Mouse (Mus musculus) limb, embryonic 14.5 days (tissue): ENCODE data around the gene Echs1. TPM values are rescaled to one million over a fixed set of nuclear protein-coding genes. Genes with fewer than 3 reads are reported as not detected.

ENCODE experiments used
- ATAC-seq: fragments of 200-750 bp; cut with Nextera tagmentation; 2 replicates; pipeline ENCODE4 v1.8.0; 2017; ENCODE audit warnings: low read depth, moderate number of reproducible peaks, moderate TSS enrichment; ENCODE audit not compliant: low FRiP score
- DNase-seq: peaks from one replicate; pipeline ENCODE4 v3.0.0-alpha.2; 2015; ENCODE audit warnings: low spot score
- H3K27ac ChIP-seq: fragments of 300-500 bp; sonication (generic); replicated peaks from 2 replicates; pipeline ENCODE4 v1.5.1; 2014; ENCODE audit warnings: low read depth, mild to moderate bottlenecking, low read length, moderate library complexity, mixed read lengths
- H3K27me3 ChIP-seq: fragments of 300-500 bp; sonication (generic); 2 replicates; pipeline ENCODE4 v1.6.1; 2014; ENCODE audit warnings: low read length, mixed read lengths; ENCODE audit not compliant: control insufficient read depth, insufficient read depth
- H3K36me3 ChIP-seq: fragments of 300-500 bp; sonication (generic); 2 replicates; pipeline ENCODE4 v1.6.1; 2014; ENCODE audit warnings: mild to moderate bottlenecking, low read length, moderate library complexity, mixed read lengths; ENCODE audit not compliant: control insufficient read depth, insufficient read depth
- H3K4me1 ChIP-seq: fragments of 300-500 bp; sonication (generic); 2 replicates; pipeline ENCODE4 v1.6.1; 2014; ENCODE audit warnings: antibody characterized with exemption, low read length, mixed read lengths; ENCODE audit not compliant: control insufficient read depth, insufficient read depth
- H3K4me2 ChIP-seq: fragments of 300-500 bp; sonication (generic); replicated peaks from 2 replicates; pipeline ENCODE4 v1.6.1; 2014; ENCODE audit warnings: low read depth, mild to moderate bottlenecking, low read length, moderate library complexity; ENCODE audit not compliant: severe bottlenecking
- H3K4me3 ChIP-seq: fragments of 300-500 bp; sonication (generic); replicated peaks from 2 replicates; pipeline ENCODE4 v1.5.1; 2014; ENCODE audit warnings: low read length
- H3K9ac ChIP-seq: fragments of 300-500 bp; sonication (generic); 2 replicates; pipeline ENCODE4 v1.6.1; 2014; ENCODE audit warnings: mild to moderate bottlenecking, low read depth, low read length, moderate library complexity; ENCODE audit not compliant: severe bottlenecking
- H3K9me3 ChIP-seq: fragments of 300-500 bp; sonication (generic); 2 replicates; pipeline ENCODE4 v1.6.1; 2016; ENCODE audit warnings: low read length; ENCODE audit not compliant: control insufficient read depth
- POLR2A ChIP-seq: fragments of 200-500 bp; IDR thresholded peaks from 2 replicates; pipeline ENCODE4 v1.8.0; 2012; ENCODE audit warnings: inconsistent platforms, mild to moderate bottlenecking, moderate library complexity, borderline replicate concordance; ENCODE audit not compliant: insufficient read depth, insufficient read length; ENCODE audit errors: extremely low read depth
- WGBS: fragments of 180-500 bp; shearing (Covaris S2); extraction: QIAGEN DNeasy Blood & Tissue Kit; methylation state at CpG from one replicate; pipeline ENCODE4 v1.1.7; 2014; 5-methylcytosine and 5-hydroxymethylcytosine counted together
- polyA plus RNA-seq, 2 experiments: library from polyadenylated mRNA; depleted of rRNA in 1 of 2; stranded (reverse) in 1 of 2; unstranded in 1 of 2; fragments of >200 nt; fragmentation: Nextera tagmentation in 1 of 2; extraction: Ambion mirVana in 1 of 2; gene quantifications; 2 replicates each; pipeline versions ENCODE4 v1.2.1 to v1.2.3; 2012 to 2014

The Echs1 gene
- polyA plus RNA-seq, 2 experiments = 127 to 153 TPM

- Histone ChIP-seq H3K27ac (no peak overlapping the region), H3K36me3 (no peaks in the 10 kb centered on the region), H3K9me3 (no peaks in the 10 kb centered on the region), H3K4me2 (peak overlapping the region; percentile 38), H3K27me3 (no peaks in the 10 kb centered on the region), H3K4me3 (peak overlapping the region; percentile 18; the same call in 1 of the 2 replicates), H3K9ac (peak overlapping the region; percentile 28; the same call in 1 of the 2 replicates), H3K4me1 (no peaks in the 10 kb centered on the region)
- DNase-seq (no peak), ATAC-seq (no peak)
- no peak for TF ChIP-seq POLR2A
- WGBS = 36% methylated on average over 37 of the region's 39 CpGs
Measured at GRCm38 (mm10) chr7:140070042-140070711, 46.1 kb downstream of the Echs1 start.

- no peaks in the 10 kb centered on the region for H3K36me3 ChIP-seq
- ATAC-seq (no peak), DNase-seq (no peak)
- no peaks in the 10 kb centered on the region for H3K9me3 ChIP-seq
- H3K4me1 ChIP-seq = no peaks in the 10 kb centered on the region
- H3K27ac ChIP-seq = no peak overlapping the region
- whole genome bisulfite sequencing = 55% methylated on average over 6 of the region's 6 CpGs
- peaks cover 7% of the 10 kb centered on the region for H3K27me3 ChIP-seq
- no peak overlapping the region for H3K9ac ChIP-seq
- no peak for TF ChIP-seq POLR2A
- no peak overlapping the region for H3K4me3 ChIP-seq
- no peak overlapping the region for H3K4me2 ChIP-seq
Measured at GRCm38 (mm10) chr7:140067397-140067796, 48.9 kb downstream of the Echs1 start.

GRCm38 (mm10) chr7:140063092-140063491, 53.2 kb downstream of the Echs1 start:
- DNase-seq = peak; percentile 54
- TF ChIP-seq POLR2A = no peak

GRCm38 (mm10) chr7:140062307-140062706, 54.0 kb downstream of the Echs1 start:
- Histone ChIP-seq H3K27ac (no peak overlapping the region), H3K36me3 (no peaks in the 10 kb centered on the region), H3K4me2 (no peak overlapping the region), H3K9ac (no peak overlapping the region), H3K27me3 (peaks cover 55% of the 10 kb centered on the region), H3K9me3 (no peaks in the 10 kb centered on the region), H3K4me1 (0 out of 2 replicates have a peak, but pooled peaks cover 14% of the 10 kb centered on the region), H3K4me3 (no peak overlapping the region)
- TF ChIP-seq POLR2A = no peak
- ATAC-seq = no peak
- no peak for DNase-seq
- 22% methylated on average over 11 of the region's 11 CpGs for WGBS

More at GRCm38 (mm10) chr7:140063092-140063491, 53.2 kb downstream of the Echs1 start:
- Histone ChIP-seq H3K9me3 (no peaks in the 10 kb centered on the region), H3K4me3 (no peak overlapping the region), H3K27ac (no peak overlapping the region), H3K4me2 (no peak overlapping the region), H3K9ac (no peak overlapping the region), H3K27me3 (peaks cover 48% of the 10 kb centered on the region), H3K36me3 (no peaks in the 10 kb centered on the region), H3K4me1 (0 out of 2 replicates have a peak, but pooled peaks cover 10% of the 10 kb centered on the region)
- ATAC-seq = no peak
- WGBS = 19% methylated on average over 7 of the region's 7 CpGs

GRCm38 (mm10) chr7:140061832-140062130, 54.5 kb downstream of the Echs1 start:
- WGBS = under 1% methylated on average over 6 of the region's 6 CpGs
- Histone ChIP-seq H3K9ac (no peak overlapping the region), H3K27me3 (peaks cover 61% of the 10 kb centered on the region), H3K4me1 (0 out of 2 replicates have a peak, but pooled peaks cover 14% of the 10 kb centered on the region), H3K4me3 (peak overlapping the region; percentile 39), H3K4me2 (peak overlapping the region; percentile 93; the same call in 1 of the 2 replicates), H3K9me3 (no peaks in the 10 kb centered on the region), H3K27ac (no peak overlapping the region), H3K36me3 (no peaks in the 10 kb centered on the region)
- TF ChIP-seq POLR2A = no peak
- ATAC-seq (no peak), DNase-seq (no peak)
